Mouse (Mus musculus) ES-E14 (cell line): ENCODE data around the gene Vps13d. TPM values are rescaled to one million over a fixed set of nuclear protein-coding genes. Genes with fewer than 3 reads are reported as not detected.

ENCODE experiments used
- DNase-seq: peaks from one replicate; pipeline ENCODE4 v3.0.0-alpha.2; 2013; ENCODE audit warnings: low read depth, low spot score
- H3K27ac ChIP-seq: 2 replicates; pipeline ENCODE4 v1.5.1; 2012; ENCODE audit warnings: low read depth, mild to moderate bottlenecking, low read length, moderate library complexity, mixed read lengths; ENCODE audit not compliant: poor library complexity, insufficient read depth, severe bottlenecking
- H3K36me3 ChIP-seq: 2 replicates; pipeline ENCODE4 v1.6.1; 2012; ENCODE audit warnings: mild to moderate bottlenecking, low read length, moderate library complexity, mixed read lengths; ENCODE audit not compliant: control insufficient read depth, poor library complexity, insufficient read depth, severe bottlenecking
- H3K4me1 ChIP-seq, 2 experiments: fragments of 150-350 bp in 1 of 2; sonication (generic) in 1 of 2; 2 replicates each; pipeline ENCODE4 v1.6.1; 2012; ENCODE audit warnings: low read length in 2 of 2, mild to moderate bottlenecking in 1 of 2, mixed read lengths in 1 of 2; ENCODE audit not compliant: control insufficient read depth in 2 of 2, insufficient read depth in 2 of 2, poor library complexity in 1 of 2
- H3K4me3 ChIP-seq, 2 experiments: fragments of 150-350 bp in 1 of 2; sonication (generic) in 1 of 2; 2 replicates each; pipeline ENCODE4 v1.5.1; 2012; ENCODE audit warnings: low read length in 2 of 2, low read depth in 1 of 2, mild to moderate bottlenecking in 1 of 2, mixed read lengths in 1 of 2; ENCODE audit not compliant: insufficient read depth in 1 of 2, poor library complexity in 1 of 2, severe bottlenecking in 1 of 2
- H3K9ac ChIP-seq: 2 replicates; pipeline ENCODE4 v1.6.1; 2012; ENCODE audit warnings: low read depth, mild to moderate bottlenecking, low read length, mixed read lengths; ENCODE audit not compliant: poor library complexity, insufficient read depth, severe bottlenecking
- H3K9me3 ChIP-seq: fragments of 150-350 bp; sonication (generic); 2 replicates; pipeline ENCODE4 v1.6.1; 2012; ENCODE audit warnings: low read depth, mild to moderate bottlenecking, low read length; ENCODE audit not compliant: control insufficient read depth, insufficient read depth
- CHD2 ChIP-seq: IDR thresholded peaks from 2 replicates; pipeline ENCODE4 v1.6.1; 2014; ENCODE audit warnings: mild to moderate bottlenecking, low read depth, low read length, inconsistent platforms
- HCFC1 ChIP-seq: IDR thresholded peaks from 2 replicates; pipeline ENCODE4 v1.6.1; 2012; ENCODE audit warnings: low read length, inconsistent platforms, borderline replicate concordance; ENCODE audit not compliant: insufficient read depth
- MAFK ChIP-seq: IDR thresholded peaks from 2 replicates; pipeline ENCODE4 v1.6.1; 2014; ENCODE audit warnings: mild to moderate bottlenecking, low read depth, low read length, inconsistent platforms; ENCODE audit not compliant: insufficient read depth
- ZC3H11A ChIP-seq: IDR thresholded peaks from 2 replicates; pipeline ENCODE4 v1.6.1; 2012; ENCODE audit warnings: low read depth, mild to moderate bottlenecking, inconsistent platforms, low read length, borderline replicate concordance
- ZNF384 ChIP-seq: IDR thresholded peaks from 2 replicates; pipeline ENCODE4 v1.6.1; 2012; ENCODE audit warnings: low read depth, low read length, inconsistent platforms
- in situ Hi-C, 2 experiments: fragments of 600-800 bp; cut with MboI; formaldehyde crosslinking; loops; one replicate each; pipeline ENCODE4 v1.15.1; 2025; ENCODE audit warnings: low sequenced_read_pairs in 2 of 2, inconsistent platforms in 1 of 2; ENCODE audit not compliant: unreplicated experiment in 2 of 2
- total RNA-seq: library from RNA; depleted of rRNA; stranded (reverse); fragments of 300-350 nt; gene quantifications from 2 replicates; pipeline ENCODE4 v1.2.3, GENCODE M21; 2012; rRNA removed

Vps13d gene
- total RNA-seq, 1 experiment, result 15.3 TPM

- Histone ChIP-seq H3K27ac (no peak overlapping the region), H3K9ac (no peak overlapping the region), H3K36me3 (no peaks in the 10 kb centered on the region), H3K4me3 (no peak overlapping the region), H3K9me3 (no peaks in the 10 kb centered on the region), H3K4me1 (no peaks in the 10 kb centered on the region)
- DNase-seq, result no peak
- in situ Hi-C loops, result no loop called here
- TF ChIP-seq MAFK, result no peak
- TF ChIP-seq HCFC1, result no peak
- no peak for TF ChIP-seq CHD2
- TF ChIP-seq ZNF384, result no peak
- no peak for TF ChIP-seq ZC3H11A
Measured at GRCm38 (mm10) chr4:144928693-144929436, 265.9 kb downstream of the Vps13d start.

Other genes starting within 250 kb of the Vps13d start
- gene Tnfrsf1b, start 51.9 kb upstream of the Vps13d start, total RNA-seq, result 4.3 and 10.7 TPM in 2 replicates
- 4.0 and 5.1 TPM in 2 replicates for gene Tnfrsf8, start 120.2 kb upstream of the Vps13d start, total RNA-seq